ENCODE assay signal across 21 mouse cellular contexts in the genomic region with DNA sequence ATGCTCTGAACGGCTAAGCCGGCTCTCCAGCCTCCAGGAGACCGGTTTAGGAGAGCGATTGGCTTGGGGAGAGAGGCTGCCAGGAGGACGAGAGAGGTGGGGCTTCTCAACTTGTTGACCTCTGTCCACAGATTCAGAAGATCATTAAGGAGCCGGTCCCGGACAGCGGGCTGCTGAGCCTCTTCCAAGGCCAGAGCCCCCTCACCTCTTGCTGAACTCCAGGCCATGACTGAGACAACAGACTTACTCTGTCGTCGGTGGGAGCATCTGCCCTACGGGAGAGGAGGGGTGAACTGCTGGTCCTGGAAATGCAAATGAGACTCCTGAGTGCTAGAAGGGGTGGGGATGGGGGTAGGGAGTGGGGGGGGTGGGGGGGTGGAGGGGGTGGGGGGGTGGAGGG. TPM values are rescaled to one million over a fixed set of nuclear protein-coding genes. Genes with fewer than 3 reads are reported as not detected.
DNase-seq lines count a peak whose midpoint lies in the region; ATAC-seq lines count a peak whose summit lies in the region.
"Had no signal": no experiment of that assay in that cellular context is flagged by ENCODE, and none has a peak within 500 bp of the region (broad histone marks: within the 10 kb centered on the region; RNA-seq: fewer than 3 reads in every experiment).

No protein-coding gene starts in this region.

- no peak overlapping the region for H3K4me3 ChIP-seq in forebrain, embryonic 11.5 days (ENCODE audit: low read depth, low read length)
- H3K4me3 ChIP-seq in forebrain, embryonic 15.5 days, result no peak overlapping the region
- no peak overlapping the region for H3K4me3 ChIP-seq in kidney, embryonic 16.5 days (ENCODE audit: low read length)
- H3K4me3 ChIP-seq: embryonic facial prominence, embryonic 10.5 days; embryonic facial prominence, embryonic 12.5 days; forebrain, embryonic 12.5 days had no signal

- no peaks in the 10 kb centered on the region for H3K9me3 ChIP-seq in forebrain, embryonic 11.5 days (ENCODE audit: control insufficient read depth, low read length)
- no peaks in the 10 kb centered on the region for H3K9me3 ChIP-seq in forebrain, embryonic 15.5 days
- H3K9me3 ChIP-seq in kidney, embryonic 16.5 days (ENCODE audit: low read length), result no peaks in the 10 kb centered on the region
- H3K9me3 ChIP-seq: embryonic facial prominence, embryonic 10.5 days; embryonic facial prominence, embryonic 12.5 days; forebrain, embryonic 12.5 days had no signal

- WGBS in forebrain, embryonic 11.5 days, result 71% methylated on average over 11 of the region's 11 CpGs
- 67% methylated on average over 11 of the region's 11 CpGs for WGBS in forebrain, embryonic 15.5 days
- WGBS in kidney, embryonic 16.5 days, result 49% methylated on average over 11 of the region's 11 CpGs

- H3K27me3 ChIP-seq in forebrain, embryonic 11.5 days (ENCODE audit: control insufficient read depth, insufficient read depth, low read length), result peaks cover 7% of the 10 kb centered on the region; the same call in 1 of the 2 replicates
- no peaks in the 10 kb centered on the region for H3K27me3 ChIP-seq in forebrain, embryonic 15.5 days
- no peaks in the 10 kb centered on the region for H3K27me3 ChIP-seq in kidney, embryonic 16.5 days (ENCODE audit: insufficient read depth, low read length)

- DNase-seq in forebrain, embryonic 11.5 days (ENCODE audit: low spot score), result peak; percentile 43
- DNase-seq in ES-CJ7 (ENCODE audit: low read depth, low spot score), result peak; percentile 86
- peak; percentile 81 for DNase-seq in R1 (ENCODE audit: low read depth, low spot score)
- DNase-seq in cerebellum, postnatal 36 days, result no peak
- no peak for DNase-seq in spleen, postnatal 10 days (ENCODE audit: low spot score in 2 of 2)
- DNase-seq: adrenal gland, adult 2 months; adrenal gland, postnatal 10 days; adrenal gland, postnatal 25 days; B cell, adult 2 months; cerebellum, adult 11 months; cerebellum, adult 18-20 months; cerebellum, adult 8-10 months; cerebellum, adult 9-11 months; cerebellum, postnatal 14 days; forebrain, postnatal 0 days had no signal

- no peak for ATAC-seq in forebrain, embryonic 11.5 days (replicated peaks; ENCODE audit: low FRiP score)
- ATAC-seq in forebrain, embryonic 15.5 days (replicated peaks), result no peak
- no peak for ATAC-seq in kidney, embryonic 16.5 days (ENCODE audit: low FRiP score, low TSS enrichment)
- ATAC-seq: forebrain, embryonic 14.5 days; forebrain, postnatal 0 days had no signal

- H3K4me2 ChIP-seq in forebrain, embryonic 11.5 days (ENCODE audit: low read depth, low read length, severe bottlenecking), result no peak overlapping the region
- no peak overlapping the region for H3K4me2 ChIP-seq in forebrain, embryonic 15.5 days (replicated peaks)
- no peak overlapping the region for H3K4me2 ChIP-seq in kidney, embryonic 16.5 days (replicated peaks; ENCODE audit: low read depth, low read length)
- H3K4me2 ChIP-seq: embryonic facial prominence, embryonic 12.5 days; forebrain, embryonic 12.5 days had no signal

- H3K36me3 ChIP-seq in forebrain, embryonic 11.5 days (ENCODE audit: control insufficient read depth, insufficient read depth, low read length), result no peaks in the 10 kb centered on the region
- H3K36me3 ChIP-seq in forebrain, embryonic 15.5 days, result no peaks in the 10 kb centered on the region
- H3K36me3 ChIP-seq in kidney, embryonic 16.5 days (ENCODE audit: insufficient read depth, low read length), result no peaks in the 10 kb centered on the region
- H3K36me3 ChIP-seq: embryonic facial prominence, embryonic 10.5 days; embryonic facial prominence, embryonic 12.5 days; forebrain, embryonic 12.5 days had no signal

- no peaks in the 10 kb centered on the region for H3K4me1 ChIP-seq in forebrain, embryonic 11.5 days (replicated peaks; ENCODE audit: control insufficient read depth, insufficient read depth, low read length)
- H3K4me1 ChIP-seq in forebrain, embryonic 15.5 days, result peaks cover 7% of the 10 kb centered on the region
- peaks cover 7% of the 10 kb centered on the region; the same call in 1 of the 2 replicates for H3K4me1 ChIP-seq in kidney, embryonic 16.5 days (ENCODE audit: insufficient read depth, low read length)
- H3K4me1 ChIP-seq: embryonic facial prominence, embryonic 12.5 days had no signal

- H3K9ac ChIP-seq in forebrain, embryonic 11.5 days (ENCODE audit: low read length), result no peak overlapping the region
- H3K9ac ChIP-seq in forebrain, embryonic 15.5 days (replicated peaks), result no peak overlapping the region
- H3K9ac ChIP-seq in kidney, embryonic 16.5 days (replicated peaks; ENCODE audit: low read length), result no peak overlapping the region
- H3K9ac ChIP-seq: embryonic facial prominence, embryonic 12.5 days; forebrain, embryonic 12.5 days; forebrain, postnatal 0 days had no signal

- no peak overlapping the region for H3K27ac ChIP-seq in forebrain, embryonic 11.5 days (ENCODE audit: low read depth, low read length)
- H3K27ac ChIP-seq in forebrain, embryonic 15.5 days (replicated peaks), result no peak overlapping the region
- H3K27ac ChIP-seq in kidney, embryonic 16.5 days (ENCODE audit: low read length), result no peak overlapping the region
- H3K27ac ChIP-seq: embryonic facial prominence, embryonic 10.5 days; embryonic facial prominence, embryonic 12.5 days; forebrain, embryonic 12.5 days had no signal

RNA-seq across cellular contexts. Expression of a gene that starts 11.1 kb away (rescaled TPM):
- polyA plus RNA-seq in forebrain, embryonic 11.5 days (2014; fragmentation: Nextera tagmentation; extraction: Ambion mirVana), result 0.56 and 0.59 TPM in 2 replicates
- 0.31 and 0.33 TPM in 2 replicates for polyA plus RNA-seq in forebrain, embryonic 15.5 days (2015; fragmentation: Nextera tagmentation; extraction: Ambion mirVana)
- not detected in 2 replicates for polyA plus RNA-seq in kidney, embryonic 16.5 days (2015; fragmentation: Nextera tagmentation; extraction: Ambion mirVana)
- polyA plus RNA-seq: adrenal gland, adult 2 months; embryonic facial prominence, embryonic 12.5 days had no signal

RNA-seq across cellular contexts. Expression of a gene that starts 18.2 kb away (rescaled TPM):
- 0.69 and 0.75 TPM in 2 replicates for polyA plus RNA-seq in forebrain, embryonic 11.5 days (2014; fragmentation: Nextera tagmentation; extraction: Ambion mirVana)
- 0.65 and 0.76 TPM in 2 replicates for polyA plus RNA-seq in forebrain, embryonic 15.5 days (2015; fragmentation: Nextera tagmentation; extraction: Ambion mirVana)
- 1.2 and 1.4 TPM in 2 replicates for polyA plus RNA-seq in kidney, embryonic 16.5 days (2015; fragmentation: Nextera tagmentation; extraction: Ambion mirVana)

RNA-seq across cellular contexts. Expression of a gene that starts 19.8 kb away (rescaled TPM):
- polyA plus RNA-seq in forebrain, embryonic 11.5 days (2014; fragmentation: Nextera tagmentation; extraction: Ambion mirVana), result 4.8 and 5.0 TPM in 2 replicates
- polyA plus RNA-seq in forebrain, embryonic 15.5 days (2015; fragmentation: Nextera tagmentation; extraction: Ambion mirVana), result 4.0 and 4.2 TPM in 2 replicates
- 3.6 and 4.2 TPM in 2 replicates for polyA plus RNA-seq in kidney, embryonic 16.5 days (2015; fragmentation: Nextera tagmentation; extraction: Ambion mirVana)

RNA-seq across cellular contexts. Expression of a gene that starts 25.1 kb away (rescaled TPM):
- polyA plus RNA-seq in forebrain, embryonic 11.5 days (2014; fragmentation: Nextera tagmentation; extraction: Ambion mirVana), result 2.0 and 3.2 TPM in 2 replicates
- polyA plus RNA-seq in forebrain, embryonic 15.5 days (2015; fragmentation: Nextera tagmentation; extraction: Ambion mirVana), result 3.7 and 4.8 TPM in 2 replicates
- polyA plus RNA-seq in kidney, embryonic 16.5 days (2015; fragmentation: Nextera tagmentation; extraction: Ambion mirVana), result 9.2 and 9.7 TPM in 2 replicates

RNA-seq across cellular contexts. Expression of a gene that starts 26.6 kb away (rescaled TPM):
- polyA plus RNA-seq in forebrain, embryonic 11.5 days (2014; fragmentation: Nextera tagmentation; extraction: Ambion mirVana), result 10.8 and 12.6 TPM in 2 replicates
- polyA plus RNA-seq in forebrain, embryonic 15.5 days (2015; fragmentation: Nextera tagmentation; extraction: Ambion mirVana), result 35.2 and 39.3 TPM in 2 replicates
- polyA plus RNA-seq in kidney, embryonic 16.5 days (2015; fragmentation: Nextera tagmentation; extraction: Ambion mirVana), result 5.8 and 6.2 TPM in 2 replicates

Comparison
In these comparisons a context has a peak if more than half of its experiments do, and no peak if none do; other contexts are left out.
1. DNase-seq: peak in forebrain, embryonic 11.5 days (single experiment), ES-CJ7 (single experiment) and R1 (single experiment); none in cerebellum, postnatal 36 days (0 of 2) and spleen, postnatal 10 days (0 of 2).